Mouse (Mus musculus) kidney, postnatal 25 days (tissue): ENCODE data around the gene Sprr2d.

Experiments
- DNase-seq, 2 experiments: peaks; one replicate each; pipeline ENCODE4 v3.0.0; 2021; ENCODE audit warnings: mixed read lengths in 2 of 2

Sprr2d gene

GRCm38 (mm10) chr3:92338840-92339239 lies at the start of gene Sprr2d:
Gene Sprr2d (plus strand): TSS chr3:92339140.
- no peak for DNase-seq

GRCm38 (mm10) chr3:92307406-92307805 lies 31.5 kb upstream of the Sprr2d start:
- DNase-seq = no peak

GRCm38 (mm10) chr3:92316320-92316719 lies 22.6 kb upstream of the Sprr2d start, which contains the start of gene Sprr2b:
Gene Sprr2b (plus strand): TSS chr3:92316620.
- DNase-seq = no peak

- DNase-seq = no peak
Observed at GRCm38 (mm10) chr3:92317384-92317783, 21.6 kb upstream of the Sprr2d start.

GRCm38 (mm10) chr3:92336278-92336677 lies 2.7 kb upstream of the Sprr2d start:
- DNase-seq = no peak

GRCm38 (mm10) chr3:92351843-92352242 lies 12.9 kb downstream of the Sprr2d start, which contains the start of gene Sprr2e:
Gene Sprr2e (plus strand): TSS chr3:92352143.
- no peak for DNase-seq

GRCm38 (mm10) chr3:92361619-92362018 lies 22.7 kb downstream of the Sprr2d start:
- DNase-seq = no peak

GRCm38 (mm10) chr3:92364887-92365286 lies 25.9 kb downstream of the Sprr2d start, which contains the start of gene Sprr2f:
Gene Sprr2f (plus strand): TSS chr3:92365187.
- no peak for DNase-seq

- DNase-seq = no peak
Observed at GRCm38 (mm10) chr3:92373613-92374012, 34.7 kb downstream of the Sprr2d start.

GRCm38 (mm10) chr3:92385385-92385784 lies 46.4 kb downstream of the Sprr2d start, which contains the start of gene Sprr2h:
Gene Sprr2h (plus strand): TSS chr3:92385685.
- DNase-seq = no peak
